Mouse (Mus musculus): ENCODE data around the gene Mlph.

The Mlph gene

GRCm38 (mm10) chr1:90909161-90909560 is 5.7 kb upstream of the Mlph start:
- DNase-seq (ENCODE audit: low read depth) = no peak

DNA sequence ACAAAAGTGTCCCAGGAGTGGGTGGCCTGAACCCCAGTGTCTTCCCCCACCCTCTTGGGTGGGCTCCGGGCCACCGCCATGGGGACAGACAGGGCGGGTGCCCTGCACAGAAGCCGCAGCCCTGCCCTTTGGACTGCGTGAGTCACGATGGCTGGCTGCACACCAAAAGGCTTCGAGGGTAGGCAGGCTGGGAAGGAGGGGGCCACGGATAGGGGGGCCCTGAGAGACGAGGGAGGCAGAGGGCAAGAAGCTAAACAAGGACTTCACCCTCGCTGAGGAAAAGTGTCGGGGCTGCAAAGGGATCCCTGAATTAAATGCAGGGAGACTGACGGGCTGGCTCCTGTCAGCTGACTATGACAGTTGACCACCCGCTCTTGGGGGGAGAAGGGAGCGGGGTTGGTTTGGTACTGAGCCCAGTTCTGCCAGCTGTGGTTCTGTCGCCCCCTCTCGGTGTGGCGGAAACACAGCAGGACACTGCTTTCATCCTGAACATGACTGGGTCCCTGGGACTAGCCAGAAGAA is 5.2 kb upstream of the Mlph start:
- no peak for DNase-seq (ENCODE audit: low read depth)

GRCm38 (mm10) chr1:90913231-90913630 is 1.7 kb upstream of the Mlph start:
- DNase-seq (ENCODE audit: low read depth) = no peak

DNA sequence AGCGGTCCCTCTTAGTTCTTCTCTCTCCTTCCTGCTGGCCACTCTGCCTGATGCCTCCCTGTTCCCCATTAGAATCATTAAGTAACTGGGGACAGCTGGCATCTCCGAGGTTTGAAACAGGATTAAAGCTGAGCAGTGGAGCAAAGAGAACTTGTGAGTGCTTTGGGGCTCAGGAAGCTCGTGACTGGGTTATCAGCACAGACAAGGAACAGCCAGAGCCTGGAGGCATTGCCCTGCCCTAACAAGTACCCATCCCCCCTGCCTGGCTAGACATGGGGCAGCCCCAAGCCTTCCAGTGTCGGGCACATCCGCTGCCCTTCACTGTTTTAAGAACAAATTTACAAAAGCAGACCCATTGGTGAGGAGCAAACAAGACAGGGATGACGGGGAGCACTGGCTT is 2.6 kb downstream of the Mlph start:
- DNase-seq (ENCODE audit: low read depth) = no peak

- no peak for DNase-seq (ENCODE audit: low read depth)
These were observed 6.8 kb downstream of the Mlph start for GRCm38 (mm10) chr1:90921687-90922086.

DNA sequence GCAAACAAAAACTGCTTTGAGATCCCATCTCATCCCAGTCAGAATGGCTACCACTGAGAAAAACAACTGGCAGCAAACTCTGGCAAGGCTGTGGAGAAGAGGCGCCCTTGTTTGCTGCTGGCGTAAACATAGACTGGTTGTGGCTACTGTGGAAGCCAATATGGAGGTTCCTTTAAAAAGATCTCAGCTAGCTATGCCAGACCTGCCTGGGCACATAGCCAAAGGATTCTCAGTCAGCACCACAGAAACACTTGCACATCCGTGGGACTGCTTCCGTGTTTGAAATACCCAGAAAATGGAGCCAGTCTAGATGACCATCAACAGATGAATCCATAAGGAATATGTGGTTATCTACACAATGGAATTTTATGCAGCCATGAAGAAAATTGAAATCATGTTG is 11.1 kb downstream of the Mlph start:
- no peak for DNase-seq (ENCODE audit: low read depth)

GRCm38 (mm10) chr1:90927308-90927707 is 12.4 kb downstream of the Mlph start:
- no peak for DNase-seq (ENCODE audit: low read depth)

DNA sequence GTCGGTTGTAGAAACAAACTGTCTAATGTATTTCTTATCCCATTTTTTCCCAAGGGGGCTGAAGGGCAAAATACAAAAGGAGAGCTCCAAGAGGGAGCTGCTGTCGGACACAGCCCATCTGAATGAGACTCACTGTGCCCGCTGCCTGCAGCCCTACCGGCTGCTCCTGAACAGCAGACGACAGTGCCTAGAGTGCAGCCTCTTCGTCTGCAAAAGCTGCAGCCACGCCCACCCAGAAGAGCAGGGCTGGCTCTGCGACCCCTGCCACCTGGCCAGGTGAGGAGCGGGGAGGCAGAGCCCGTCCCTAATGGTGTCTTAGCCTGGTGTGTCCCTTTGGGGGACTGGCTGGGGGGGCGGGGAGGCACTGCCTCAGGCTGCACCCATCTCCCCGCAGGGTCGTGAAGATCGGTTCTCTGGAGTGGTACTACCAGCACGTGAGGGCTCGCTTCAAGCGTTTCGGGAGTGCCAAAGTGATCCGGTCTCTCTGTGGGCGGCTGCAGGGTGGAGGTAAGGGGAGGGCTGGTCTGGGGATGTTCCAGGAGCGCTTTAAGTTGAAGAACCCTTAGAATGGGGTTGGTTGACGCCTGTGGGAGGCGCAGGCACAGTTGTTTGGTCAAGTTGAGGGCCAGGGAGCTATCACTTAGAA is 13.2 kb downstream of the Mlph start:
- DNase-seq (ENCODE audit: low read depth) = no peak

GRCm38 (mm10) chr1:90928575-90928934 is 13.7 kb downstream of the Mlph start:
- DNase-seq (ENCODE audit: low read depth) = peak; percentile 65

DNA sequence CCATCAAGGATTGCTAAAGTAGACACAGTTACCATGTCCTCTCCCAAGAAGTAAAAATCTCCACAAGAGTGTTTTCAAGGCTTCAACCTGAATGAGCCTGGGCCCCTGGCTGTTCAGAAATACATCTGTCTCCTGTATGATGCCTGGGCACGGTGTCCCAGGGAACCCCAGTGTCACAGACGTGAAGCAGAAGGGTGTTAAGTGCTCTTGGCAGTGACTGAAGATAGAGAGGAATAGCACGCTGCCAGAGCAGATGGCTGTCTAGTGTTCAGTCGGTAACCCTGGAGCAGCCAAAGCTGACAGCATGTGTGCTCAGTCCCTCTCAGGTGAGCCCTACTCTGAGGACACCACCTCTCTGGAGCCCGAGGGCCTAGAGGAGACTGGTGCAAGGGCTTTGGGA is 18.1 kb downstream of the Mlph start:
- no peak for DNase-seq (ENCODE audit: low read depth)

- no peak for DNase-seq (ENCODE audit: low read depth)
These were observed 22.1 kb downstream of the Mlph start for GRCm38 (mm10) chr1:90936990-90937389.

- no peak for DNase-seq (ENCODE audit: low read depth)
These were observed 25.1 kb downstream of the Mlph start for GRCm38 (mm10) chr1:90939980-90940379.

DNA sequence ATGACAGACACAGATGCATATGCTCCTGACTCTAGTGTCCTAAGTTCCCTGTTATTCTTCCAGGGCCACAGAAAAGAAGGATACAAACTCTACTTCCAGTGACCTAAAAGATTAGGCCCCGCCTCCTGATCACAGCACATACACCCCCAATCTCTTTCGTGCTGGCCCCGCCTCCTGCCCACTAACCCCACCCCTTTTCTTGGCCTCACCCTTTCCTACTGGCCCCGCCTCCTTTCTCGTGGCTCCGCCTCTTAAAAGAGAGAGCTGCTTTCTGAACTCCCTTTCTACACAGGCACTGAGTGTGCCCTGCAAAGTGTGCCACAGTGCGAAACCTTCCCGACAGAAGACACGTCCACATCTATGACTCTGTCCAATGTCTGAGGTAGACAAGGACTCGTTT is 30.3 kb downstream of the Mlph start:
- no peak for DNase-seq (ENCODE audit: low read depth)

DNA sequence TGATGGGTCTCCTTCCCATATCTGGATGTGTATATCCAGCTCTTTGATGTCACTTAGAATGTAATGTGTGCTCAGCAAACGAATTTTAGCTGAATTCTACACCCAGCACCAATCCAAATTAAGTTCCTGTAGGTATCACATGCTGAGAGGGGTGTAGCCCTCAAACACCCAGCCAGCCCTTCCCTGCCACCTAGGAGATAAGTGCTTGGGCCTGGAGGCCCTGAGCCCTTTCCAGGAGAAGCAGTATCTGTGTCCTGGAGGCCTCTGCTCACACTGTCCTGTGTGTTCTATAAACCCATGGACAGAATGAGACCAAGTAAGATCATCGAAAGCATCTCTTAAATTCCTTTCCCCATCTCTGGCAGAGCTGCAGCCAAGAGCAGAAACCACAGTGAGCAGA is 32.4 kb downstream of the Mlph start:
- DNase-seq (ENCODE audit: low read depth) = no peak

- peak; percentile 22 for DNase-seq (ENCODE audit: low read depth)
These were observed 34.4 kb downstream of the Mlph start for GRCm38 (mm10) chr1:90949309-90949708.

GRCm38 (mm10) chr1:90951670-90952069 is 36.8 kb downstream of the Mlph start:
- DNase-seq (ENCODE audit: low read depth) = no peak

DNA sequence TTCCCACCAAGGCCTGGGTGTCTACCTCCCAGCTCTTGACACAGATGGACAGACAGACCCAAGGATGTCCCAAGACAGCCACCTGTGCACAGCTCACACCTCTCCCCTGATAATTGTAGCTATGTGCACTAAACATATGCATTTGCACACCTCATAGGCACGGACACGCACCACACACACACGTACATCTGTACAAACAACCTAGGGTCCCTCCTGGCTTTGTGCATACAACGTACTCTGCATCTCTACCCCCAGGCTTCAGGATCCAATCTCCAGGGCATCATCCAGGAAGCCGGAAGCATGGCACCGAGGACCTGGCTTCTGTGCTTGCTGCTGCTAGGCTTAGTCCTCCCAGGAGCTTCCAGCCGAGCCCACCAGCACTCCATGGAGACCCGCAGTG is 37.9 kb downstream of the Mlph start, which contains the start of gene Prlh:
Gene Prlh (plus strand): TSS at position 301 of the 400 bp plus-strand sequence.
- no peak for DNase-seq (ENCODE audit: low read depth)

GRCm38 (mm10) chr1:90953688-90954087 is 38.8 kb downstream of the Mlph start:
- no peak for DNase-seq (ENCODE audit: low read depth)

DNA sequence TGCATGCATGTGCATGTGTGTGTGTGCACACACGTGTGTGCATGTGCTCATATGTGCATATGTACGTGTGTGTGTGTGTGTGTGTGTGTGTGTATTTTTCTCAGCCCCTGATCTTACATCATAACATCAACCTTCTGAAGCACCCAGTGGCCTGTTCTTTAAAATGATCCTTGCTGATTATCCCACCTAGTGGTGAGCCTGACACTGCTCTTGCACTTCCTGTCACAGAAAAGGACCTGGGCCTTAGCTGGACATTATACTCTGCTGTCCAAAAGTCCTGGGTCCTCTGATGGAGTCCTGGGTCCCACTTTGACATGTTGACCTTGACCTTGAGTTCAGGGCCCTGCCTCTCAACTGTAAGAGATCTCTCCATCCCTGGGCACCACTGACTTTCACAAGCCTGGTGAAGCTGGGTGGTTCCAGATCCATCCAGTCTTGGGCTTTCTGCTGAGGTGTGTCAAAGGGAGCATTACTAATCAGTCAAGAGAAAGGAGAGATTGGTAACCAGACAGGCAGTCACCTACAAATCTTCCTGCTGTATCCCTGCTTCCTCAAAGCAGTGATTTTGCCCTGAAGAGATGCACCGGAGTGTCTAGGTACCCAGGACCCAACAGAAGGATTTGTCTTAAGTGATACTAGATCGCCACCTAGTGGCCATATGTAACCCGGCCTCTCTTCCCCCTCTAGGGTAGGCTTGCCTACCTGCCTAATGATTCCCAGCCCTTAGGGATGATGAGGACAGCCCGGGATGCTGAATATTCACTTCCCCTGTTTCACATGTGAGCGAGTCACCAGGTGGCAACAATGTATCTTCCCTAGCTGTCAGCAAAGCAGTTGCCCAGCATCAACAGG is 41.6 kb downstream of the Mlph start:
- DNase-seq (ENCODE audit: low read depth) = peak; percentile 71

DNA sequence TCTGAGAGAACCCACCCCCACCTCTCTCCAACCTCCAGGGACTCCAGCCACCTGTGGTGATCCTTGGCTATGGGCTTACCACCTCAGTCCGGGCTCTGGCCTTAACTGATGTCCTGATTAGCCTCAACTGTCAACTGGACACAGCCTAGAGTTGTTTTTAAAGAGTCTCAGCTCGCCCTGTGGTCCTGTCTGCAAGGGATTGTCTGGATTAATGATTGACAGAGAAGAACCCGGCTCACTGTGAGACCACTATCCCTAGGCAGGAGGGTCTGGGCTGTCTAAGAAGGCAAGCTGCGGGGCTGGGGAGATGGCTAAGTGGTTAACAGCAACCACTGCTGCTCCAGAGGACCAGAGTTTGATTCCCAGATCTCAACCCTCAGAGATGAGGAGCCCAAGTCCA is 47.6 kb downstream of the Mlph start:
- no peak for DNase-seq (ENCODE audit: low read depth)

DNA sequence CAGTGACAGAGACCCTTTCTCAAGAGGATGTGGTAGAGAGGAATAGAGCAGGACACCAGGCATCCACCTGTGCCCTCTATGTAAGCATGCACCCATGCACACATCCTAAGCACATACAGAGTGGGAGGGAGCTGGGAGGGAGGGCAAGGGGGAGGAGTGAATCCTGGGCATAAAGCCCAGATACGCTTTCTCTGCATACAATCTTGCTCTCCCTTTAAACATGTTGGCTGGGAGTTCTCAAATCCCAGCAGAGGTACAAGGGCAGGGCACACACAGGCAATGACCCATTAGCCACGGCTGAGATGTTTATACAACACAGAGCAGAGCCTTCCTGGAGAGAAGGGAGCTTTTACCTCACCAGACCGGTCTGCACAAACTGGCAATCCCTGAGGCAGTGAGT is 48.1 kb downstream of the Mlph start:
- DNase-seq (ENCODE audit: low read depth) = no peak

DNA sequence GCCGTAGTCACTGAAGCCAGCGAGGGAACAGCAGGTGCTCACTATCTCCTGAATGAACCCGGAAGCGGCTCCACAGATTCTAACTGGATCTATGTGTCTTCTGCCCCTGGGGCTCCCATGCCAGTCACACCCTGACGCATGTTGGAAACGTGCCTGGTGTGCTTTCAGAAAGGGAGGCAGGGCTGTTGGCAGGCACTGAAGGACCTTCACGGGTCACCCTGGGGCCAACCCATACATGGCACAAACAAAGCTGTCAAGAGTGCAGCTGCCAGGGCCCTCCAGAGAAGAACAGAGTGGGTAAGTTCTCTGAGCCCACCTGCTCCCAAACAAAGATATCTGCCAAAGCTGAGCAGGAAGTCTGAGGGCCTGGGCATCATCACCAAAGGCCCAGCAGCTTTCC is 52.7 kb downstream of the Mlph start:
- DNase-seq (ENCODE audit: low read depth) = no peak

DNA sequence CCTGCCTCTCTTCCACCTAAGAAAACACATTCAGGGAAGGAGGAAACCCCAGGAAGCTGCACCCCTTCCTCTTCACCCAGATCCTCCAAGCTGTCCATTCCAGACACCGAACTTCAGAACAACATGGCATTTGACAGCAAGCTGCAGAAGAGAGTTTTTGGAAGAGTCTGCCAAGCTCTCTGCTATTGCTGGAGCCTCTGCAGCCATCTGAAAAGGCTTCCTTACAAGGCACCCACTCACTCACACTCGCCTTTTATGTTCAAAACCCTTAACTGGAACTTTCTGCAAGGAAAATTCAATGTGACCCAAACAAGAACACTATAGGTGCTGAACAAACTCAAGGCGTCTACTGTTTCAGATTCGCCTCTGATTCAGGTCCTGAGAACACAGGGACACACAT is 53.8 kb downstream of the Mlph start:
- no peak for DNase-seq (ENCODE audit: low read depth)
